28 mouse cellular contexts compared by ENCODE assay signal in genomic region chr14:22285826-22286225, GRCm38 (mm10).
DNase-seq lines count a peak whose midpoint lies in the region; ATAC-seq and TF ChIP-seq lines count a peak whose summit lies in the region.
"Had no signal": no experiment of that assay in that cellular context is flagged by ENCODE, and none has a peak within 500 bp of the region (broad histone marks: within the 10 kb centered on the region; RNA-seq: fewer than 3 reads in every experiment).

No protein-coding gene starts in this region.

- H3K4me1 ChIP-seq in thymus, adult 2 months (replicated peaks; ENCODE audit: control insufficient read depth, insufficient read depth, low read length) = no peaks in the 10 kb centered on the region

- H3K4me3 ChIP-seq in thymus, adult 2 months (ENCODE audit: control insufficient read depth, insufficient read depth, low read length) = no peak overlapping the region
- H3K4me3 ChIP-seq: forebrain, embryonic 10.5 days; forebrain, embryonic 13.5 days; heart, adult 2 months; heart, embryonic 10.5 days; heart, embryonic 13.5 days had no signal

- TF ChIP-seq CTCF in thymus, adult 2 months (IDR thresholded peaks at IDR 0.05; ENCODE audit: borderline replicate concordance, control insufficient read depth, extremely low read depth, insufficient read depth, low read length, poor library complexity) = no peak

- no peaks in the 10 kb centered on the region for H3K27me3 ChIP-seq in thymus, adult 2 months (ENCODE audit: control insufficient read depth, insufficient read depth, low read length)
- H3K27me3 ChIP-seq: CH12.LX; heart, embryonic 13.5 days had no signal

- H3K27ac ChIP-seq in thymus, adult 2 months (ENCODE audit: control insufficient read depth, insufficient read depth, low read length) = no peak overlapping the region
- H3K27ac ChIP-seq: forebrain, embryonic 10.5 days; forebrain, embryonic 13.5 days; heart, adult 2 months; heart, embryonic 10.5 days; heart, embryonic 13.5 days; hindbrain, embryonic 14.5 days had no signal

- 0 out of 2 replicates have a peak, but pooled peaks have one; percentile 41 for ATAC-seq in megakaryocyte-erythroid progenitor cell, adult 5-6 weeks (replicated peaks; ENCODE audit: low FRiP score, low TSS enrichment, poor library complexity, severe bottlenecking)
- ATAC-seq: activated CD4-positive, CD25-positive, alpha-beta regulatory T cell, adult 4 months; forebrain, embryonic 13.5 days; forebrain, embryonic 16.5 days had no signal

- DNase-seq in thymus, adult 2 months = peak; percentile 12
- DNase-seq in thymus, adult 18-20 months = no peak
- peak; percentile 14 for DNase-seq in thymus, postnatal 25 days
- no peak for DNase-seq in left cerebral cortex, adult 11 months (ENCODE audit: low spot score)
- no peak for DNase-seq in spleen, adult 12 weeks (ENCODE audit: low spot score)
- no peak for DNase-seq in ovary, postnatal 10 days (ENCODE audit: low spot score)
- DNase-seq: adrenal gland, adult 8-10 months; adrenal gland, postnatal 25 days; B cell, adult 2 months; cerebellum, adult 11-12 months; cerebellum, adult 8-10 months; cerebellum, postnatal 10 days; cerebellum, postnatal 36 days; gastrocnemius, postnatal 10 days; gastrocnemius, postnatal 36 days; heart, adult 2 months; heart, postnatal 14 days; heart, postnatal 4 days had no signal

- no peak for TF ChIP-seq POLR2A in thymus, adult 2 months (IDR thresholded peaks at IDR 0.05; ENCODE audit: control insufficient read depth, extremely low read depth, insufficient read depth, low read length, poor library complexity)

- WGBS in thymus, adult 2 months = 36% methylated on average over 4 of the region's 4 CpGs

- no peaks in the 10 kb centered on the region for H3K36me3 ChIP-seq in thymus, adult 2 months (ENCODE audit: control insufficient read depth, insufficient read depth, low read length)
- H3K36me3 ChIP-seq: forebrain, embryonic 10.5 days; G1E; heart, embryonic 10.5 days; heart, embryonic 13.5 days had no signal

Comparison
In these comparisons a context has a peak if more than half of its experiments do, and no peak if none do; other contexts are left out.
1. DNase-seq: peak in thymus, adult 2 months (single experiment) and thymus, postnatal 25 days (single experiment); none in thymus, adult 18-20 months (0 of 2), left cerebral cortex, adult 11 months (single experiment), spleen, adult 12 weeks (single experiment) and ovary, postnatal 10 days (single experiment).